ENCODE assay signal across 8 mouse cellular contexts in the genomic region with DNA sequence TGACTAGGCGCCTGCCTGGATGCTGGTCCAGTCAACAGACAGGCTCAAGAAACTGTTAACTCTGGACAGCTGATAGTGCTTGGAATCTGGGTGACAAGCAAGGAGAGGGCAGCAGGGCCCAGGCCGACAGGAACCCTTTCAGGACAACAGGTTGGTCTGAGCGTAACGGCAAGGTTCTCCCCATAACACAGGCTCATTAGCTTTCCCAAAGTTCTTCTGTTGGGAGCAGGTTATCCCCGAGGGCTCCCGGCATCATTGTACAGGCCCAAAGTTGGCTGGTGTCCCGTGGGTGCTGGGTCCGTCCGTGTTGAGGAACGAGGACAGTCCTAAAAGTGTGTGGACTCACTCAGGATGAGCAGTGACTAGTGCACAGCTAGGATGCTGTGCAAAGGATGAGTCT. TPM values are rescaled to one million over a fixed set of nuclear protein-coding genes. Genes with fewer than 3 reads are reported as not detected.
A peak's percentile ranks its signal among the peaks of the same experiment; 100 is the strongest.
DNase-seq lines count a peak whose midpoint lies in the region; ATAC-seq and TF ChIP-seq lines count a peak whose summit lies in the region.

No protein-coding gene starts in this region.

- TF ChIP-seq POLR2A in cerebellum, adult 2 months (IDR thresholded peaks at IDR 0.05; ENCODE audit: borderline replicate concordance, insufficient read depth, low read length), result no peak

- no peaks in the 10 kb centered on the region for H3K4me1 ChIP-seq in cerebellum, adult 2 months (ENCODE audit: control insufficient read depth, insufficient read depth, low read length)
- peaks cover 57% of the 10 kb centered on the region for H3K4me1 ChIP-seq in midbrain, embryonic 10.5 days
- H3K4me1 ChIP-seq in midbrain, embryonic 16.5 days (ENCODE audit: control insufficient read depth, insufficient read depth, low read length), result peaks cover 7% of the 10 kb centered on the region; the same call in 1 of the 2 replicates

- no peaks in the 10 kb centered on the region for H3K9me3 ChIP-seq in midbrain, embryonic 10.5 days (replicated peaks)
- H3K9me3 ChIP-seq in midbrain, embryonic 16.5 days (replicated peaks; ENCODE audit: control insufficient read depth, low read length, poor library complexity, severe bottlenecking), result no peaks in the 10 kb centered on the region

- no peak overlapping the region for H3K4me2 ChIP-seq in midbrain, embryonic 16.5 days (ENCODE audit: low read length)

- no peak for ATAC-seq in midbrain, embryonic 16.5 days

- DNase-seq in cerebellum, adult 2 months, result no peak
- no peak for DNase-seq in cerebellum, postnatal 4 days (ENCODE audit: low spot score in 2 of 2)
- no peak for DNase-seq in midbrain, embryonic 10.5 days (ENCODE audit: low spot score)
- DNase-seq in liver, result peak; percentile 46
- no peak for DNase-seq in left cerebral cortex, postnatal 14 days (ENCODE audit: low spot score in 2 of 2)
- DNase-seq in right cerebral cortex, postnatal 4 days, result no peak
- DNase-seq in layer of hippocampus, adult 8-10 months (ENCODE audit: low spot score in 2 of 2), result no peak

- H3K27me3 ChIP-seq in cerebellum, adult 2 months (ENCODE audit: control insufficient read depth, insufficient read depth, low read length), result no peaks in the 10 kb centered on the region; the same call in 1 of the 2 replicates
- peaks cover 16% of the 10 kb centered on the region for H3K27me3 ChIP-seq in midbrain, embryonic 10.5 days (ENCODE audit: low read depth, poor library complexity, severe bottlenecking)
- H3K27me3 ChIP-seq in midbrain, embryonic 16.5 days (ENCODE audit: control insufficient read depth, insufficient read depth, low read depth, low read length), result peaks cover 24% of the 10 kb centered on the region

- no peak overlapping the region for H3K27ac ChIP-seq in cerebellum, adult 2 months (ENCODE audit: insufficient read depth, low read length)
- H3K27ac ChIP-seq in midbrain, embryonic 10.5 days (replicated peaks), result peak overlapping the region; percentile 92
- no peak overlapping the region for H3K27ac ChIP-seq in midbrain, embryonic 16.5 days (ENCODE audit: low read length)

- WGBS in cerebellum, adult 2 months, result 49% methylated on average over 10 of the region's 10 CpGs
- 3% methylated on average over 10 of the region's 10 CpGs for WGBS in midbrain, embryonic 10.5 days
- 13% methylated on average over 10 of the region's 10 CpGs for WGBS in midbrain, embryonic 16.5 days

- H3K36me3 ChIP-seq in midbrain, embryonic 10.5 days, result peaks cover 30% of the 10 kb centered on the region
- no peaks in the 10 kb centered on the region for H3K36me3 ChIP-seq in midbrain, embryonic 16.5 days (ENCODE audit: control insufficient read depth, insufficient read depth, low read length)

- peak overlapping the region; percentile 70 for H3K4me3 ChIP-seq in cerebellum, adult 2 months (replicated peaks; ENCODE audit: insufficient read depth, low read depth, low read length)
- H3K4me3 ChIP-seq in midbrain, embryonic 10.5 days, result peak overlapping the region; percentile 75
- H3K4me3 ChIP-seq in midbrain, embryonic 16.5 days (ENCODE audit: low read depth, low read length), result no peak overlapping the region

- H3K9ac ChIP-seq in midbrain, embryonic 16.5 days (ENCODE audit: low read depth, low read length), result no peak overlapping the region

- TF ChIP-seq CTCF in cerebellum, adult 2 months (IDR thresholded peaks at IDR 0.05; ENCODE audit: borderline replicate concordance, insufficient read depth, low read depth, low read length), result no peak

- intact Hi-C loops in left cerebral cortex, postnatal 14 days (cut with DNase I), result no loop called here

RNA-seq across cellular contexts. Expression of gene Slc16a3, which starts 1.6 kb away (rescaled TPM):
- 1.6 and 1.9 TPM in 2 replicates for polyA plus RNA-seq in cerebellum, adult 2 months (2012; rRNA removed)
- 120 and 215 TPM in 2 replicates for polyA plus RNA-seq in midbrain, embryonic 10.5 days (2016; fragmentation: Nextera tagmentation; extraction: Ambion mirVana)
- polyA plus RNA-seq in midbrain, embryonic 16.5 days (2015; fragmentation: Nextera tagmentation; extraction: Ambion mirVana), result 9.0 and 10.0 TPM in 2 replicates
- 1 to 10 TPM; 3.2 to 4.2 TPM for total RNA-seq in left cerebral cortex, postnatal 14 days (2021)
- 10 to 100 TPM in 1 of 4 experiments, 1 to 10 TPM in 3; 2.1 to 11.0 (median 7.0) TPM for total RNA-seq in layer of hippocampus, adult 8-10 months (2022)

RNA-seq across cellular contexts. Expression of gene Ccdc57, which starts 17.2 kb away (rescaled TPM):
- polyA plus RNA-seq in cerebellum, adult 2 months (2012; rRNA removed), result 4.4 TPM in 2 replicates
- polyA plus RNA-seq in midbrain, embryonic 10.5 days (2016; fragmentation: Nextera tagmentation; extraction: Ambion mirVana), result 5.9 and 6.2 TPM in 2 replicates
- 6.8 and 7.1 TPM in 2 replicates for polyA plus RNA-seq in midbrain, embryonic 16.5 days (2015; fragmentation: Nextera tagmentation; extraction: Ambion mirVana)
- 1 to 10 TPM; 6.2 to 7.0 TPM for total RNA-seq in left cerebral cortex, postnatal 14 days (2021)
- total RNA-seq in layer of hippocampus, adult 8-10 months (2022), result 10 to 100 TPM in 1 of 4 experiments, 1 to 10 TPM in 3; 9.0 to 10.0 (median 9.5) TPM

RNA-seq across cellular contexts. Expression of gene Csnk1d, which starts 41.3 kb away (rescaled TPM):
- 110 and 111 TPM in 2 replicates for polyA plus RNA-seq in cerebellum, adult 2 months (2012; rRNA removed)
- 120 and 136 TPM in 2 replicates for polyA plus RNA-seq in midbrain, embryonic 10.5 days (2016; fragmentation: Nextera tagmentation; extraction: Ambion mirVana)
- polyA plus RNA-seq in midbrain, embryonic 16.5 days (2015; fragmentation: Nextera tagmentation; extraction: Ambion mirVana), result 153 and 161 TPM in 2 replicates
- 100 to 1,000 TPM; 112 to 115 TPM for total RNA-seq in left cerebral cortex, postnatal 14 days (2021)
- total RNA-seq in layer of hippocampus, adult 8-10 months (2022), result 100 to 1,000 TPM; 120 to 153 (median 134) TPM

Comparison
In these comparisons a context has a peak if more than half of its experiments do, and no peak if none do; other contexts are left out.
1. RNA of gene Slc16a3, which starts 1.6 kb away (polyA plus RNA-seq): 120 to 215 TPM in midbrain, embryonic 10.5 days; 9.0 to 10.0 TPM in midbrain, embryonic 16.5 days and 1.6 to 1.9 TPM in cerebellum, adult 2 months; every median in the first group is over 10 times any median in the second.